Mouse (Mus musculus) bone marrow, adult 2 months (tissue): ENCODE data around the gene Mlst8.

Experiments used
- CTCF ChIP-seq: fragments of 200-500 bp; IDR thresholded peaks from 2 replicates; pipeline ENCODE4 v1.5.1; 2011; ENCODE audit warnings: low read length, control low read depth; ENCODE audit not compliant: control insufficient read depth, insufficient read depth
- POLR2A ChIP-seq: fragments of 200-500 bp; IDR thresholded peaks from 2 replicates; pipeline ENCODE4 v1.6.1; 2011; ENCODE audit warnings: low read depth, mild to moderate bottlenecking, control low read depth, low read length, borderline replicate concordance; ENCODE audit not compliant: control insufficient read depth

DNA sequence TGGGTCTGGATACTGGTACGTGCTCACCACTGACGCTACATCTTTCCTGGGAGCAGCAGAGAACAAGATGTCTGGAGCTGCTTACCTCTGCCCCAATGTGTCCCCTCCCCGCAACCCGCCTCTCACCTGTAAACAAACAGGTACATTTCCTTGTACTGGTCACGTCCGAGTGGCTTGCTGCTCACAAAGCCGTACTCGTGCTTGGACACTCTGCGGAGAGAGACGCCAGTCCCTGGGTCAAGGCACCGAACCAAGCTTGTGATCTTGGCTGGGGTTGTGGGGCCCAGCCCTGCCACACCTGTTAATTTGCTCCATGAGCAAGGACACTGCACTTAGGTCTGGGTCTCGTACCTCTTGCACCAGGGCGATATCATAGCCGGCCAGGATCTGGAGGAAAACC, 36.8 kb downstream of the Mlst8 start:
- TF ChIP-seq CTCF (no peak), POLR2A (no peak)
